Mouse (Mus musculus) limb, embryonic 12.5 days (tissue): Measurements from ENCODE around the gene Cpxcr1. TPM values are rescaled to one million over a fixed set of nuclear protein-coding genes. Genes with fewer than 3 reads are reported as not detected.

Source experiments
- ATAC-seq: fragments of 200-750 bp; cut with Nextera tagmentation; 2 replicates; pipeline ENCODE4 v1.8.0; 2017; ENCODE audit warnings: low read depth, moderate TSS enrichment; ENCODE audit not compliant: insufficient number of reproducible peaks, insufficient read depth, low FRiP score, low TSS enrichment
- H3K27ac ChIP-seq: fragments of 300-500 bp; sonication (generic); 2 replicates; pipeline ENCODE4 v1.5.1; 2016; ENCODE audit warnings: mild to moderate bottlenecking, moderate library complexity
- H3K27me3 ChIP-seq: fragments of 300-500 bp; sonication (generic); 2 replicates; pipeline ENCODE4 v1.6.1; 2016; ENCODE audit warnings: mild to moderate bottlenecking, moderate library complexity
- H3K36me3 ChIP-seq: fragments of 300-500 bp; sonication (generic); 2 replicates; pipeline ENCODE4 v1.6.1; 2016; ENCODE audit warnings: mild to moderate bottlenecking, moderate library complexity
- H3K4me1 ChIP-seq: fragments of 300-500 bp; sonication (generic); replicated peaks from 2 replicates; pipeline ENCODE4 v1.6.1; 2016
- H3K4me2 ChIP-seq: fragments of 300-500 bp; sonication (generic); 2 replicates; pipeline ENCODE4 v1.6.1; 2016; ENCODE audit warnings: mild to moderate bottlenecking, moderate library complexity
- H3K4me3 ChIP-seq: fragments of 300-500 bp; sonication (generic); replicated peaks from 2 replicates; pipeline ENCODE4 v1.5.1; 2016; ENCODE audit warnings: mild to moderate bottlenecking
- H3K9ac ChIP-seq: fragments of 300-500 bp; sonication (generic); replicated peaks from 2 replicates; pipeline ENCODE4 v1.6.1; 2016; ENCODE audit warnings: mild to moderate bottlenecking, moderate library complexity
- H3K9me3 ChIP-seq: fragments of 300-500 bp; sonication (generic); 2 replicates; pipeline ENCODE4 v1.6.1; 2016; ENCODE audit warnings: mild to moderate bottlenecking, moderate library complexity
- polyA plus RNA-seq: library from polyadenylated mRNA; unstranded; fragments of >200 nt; fragmentation: Nextera tagmentation; extraction: Ambion mirVana; gene quantifications from 2 replicates; pipeline ENCODE4 v1.2.1, GENCODE M21; 2016

The Cpxcr1 gene
- polyA plus RNA-seq = not detected in 2 replicates

GRCm38 (mm10) chrX:116448644-116449043 is at the start of gene Cpxcr1:
TSS of gene Cpxcr1 (plus strand) at chrX:116448944.
- no peak within 1 kb of the TSS for H3K4me2 ChIP-seq
- H3K27ac ChIP-seq = no peak within 1 kb of the TSS
- no peaks in the 10 kb centered on the region for H3K36me3 ChIP-seq
- ATAC-seq = no peak
- no peak within 1 kb of the TSS for H3K4me3 ChIP-seq
- H3K9me3 ChIP-seq = no peaks in the 10 kb centered on the region
- no peaks in the 10 kb centered on the region for H3K4me1 ChIP-seq
- H3K9ac ChIP-seq = no peak within 1 kb of the TSS
- no peaks in the 10 kb centered on the region for H3K27me3 ChIP-seq

Other genes starting within 250 kb of the Cpxcr1 start
- not detected in 2 replicates for gene H2afb2, start 232.2 kb downstream of the Cpxcr1 start, polyA plus RNA-seq